Mouse (Mus musculus) granulocyte monocyte progenitor cell, adult 5-6 weeks (primary cell): Measurements from ENCODE around the gene Gm20897. TPM values are rescaled to one million over a fixed set of nuclear protein-coding genes. Genes with fewer than 3 reads are reported as not detected.
"Not testable (repeated sequence)": the region's sequence is repeated elsewhere in the genome, so short reads cannot be mapped to it uniquely, and the experiment has no call there.

Experiments used
- ATAC-seq: replicated peaks from 2 replicates; pipeline ENCODE4 v1.8.0; 2016; ENCODE audit warnings: mild to moderate bottlenecking, moderate TSS enrichment, inconsistent platforms; ENCODE audit not compliant: poor library complexity, severe bottlenecking
- total RNA-seq, 2 experiments: library from RNA; stranded (forward) in 1 of 2; stranded (reverse) in 1 of 2; fragments of 200-712, 200-1000 nt in 1 of 2; fragments of >200 nt in 1 of 2; fragmentation: Nextera tagmentation in 1 of 2; gene quantifications; 2 replicates each; pipeline ENCODE4 v1.2.3; 2014 to 2017

The Gm20897 gene
- total RNA-seq (2014; fragmentation: Nextera tagmentation) (not detected in 2 replicates), total RNA-seq (2017) (not detected in 2 replicates)

- ATAC-seq: not testable (repeated sequence)
Measured at GRCm38 (mm10) chrY:38502138-38502537, at the start of gene Gm20897. Gene Gm20897, minus strand, starts transcription at chrY:38502238.

Other genes with a start within 250 kb of the Gm20897 start
- gene Gm21732, start 73.5 kb upstream of the Gm20897 start, total RNA-seq (2014; fragmentation: Nextera tagmentation): not detected in 2 replicates
- not detected in 2 replicates for gene Gm21732, start 73.5 kb upstream of the Gm20897 start, total RNA-seq (2017)